Mouse (Mus musculus) thymus, adult 2 months (tissue): ENCODE measurements around the gene Cubn.

Source experiments
- CTCF ChIP-seq: fragments of 200-500 bp; IDR thresholded peaks from 2 replicates; pipeline ENCODE4 v1.5.1; 2012; ENCODE audit warnings: mild to moderate bottlenecking, control low read depth, low read length, moderate library complexity, borderline replicate concordance; ENCODE audit not compliant: control insufficient read depth, poor library complexity, insufficient read depth; ENCODE audit errors: extremely low read depth
- POLR2A ChIP-seq: fragments of 200-500 bp; IDR thresholded peaks from 2 replicates; pipeline ENCODE4 v1.6.1; 2012; ENCODE audit warnings: mild to moderate bottlenecking, low read length, control low read depth, moderate library complexity; ENCODE audit not compliant: control insufficient read depth, poor library complexity, insufficient read depth; ENCODE audit errors: extremely low read depth

DNA sequence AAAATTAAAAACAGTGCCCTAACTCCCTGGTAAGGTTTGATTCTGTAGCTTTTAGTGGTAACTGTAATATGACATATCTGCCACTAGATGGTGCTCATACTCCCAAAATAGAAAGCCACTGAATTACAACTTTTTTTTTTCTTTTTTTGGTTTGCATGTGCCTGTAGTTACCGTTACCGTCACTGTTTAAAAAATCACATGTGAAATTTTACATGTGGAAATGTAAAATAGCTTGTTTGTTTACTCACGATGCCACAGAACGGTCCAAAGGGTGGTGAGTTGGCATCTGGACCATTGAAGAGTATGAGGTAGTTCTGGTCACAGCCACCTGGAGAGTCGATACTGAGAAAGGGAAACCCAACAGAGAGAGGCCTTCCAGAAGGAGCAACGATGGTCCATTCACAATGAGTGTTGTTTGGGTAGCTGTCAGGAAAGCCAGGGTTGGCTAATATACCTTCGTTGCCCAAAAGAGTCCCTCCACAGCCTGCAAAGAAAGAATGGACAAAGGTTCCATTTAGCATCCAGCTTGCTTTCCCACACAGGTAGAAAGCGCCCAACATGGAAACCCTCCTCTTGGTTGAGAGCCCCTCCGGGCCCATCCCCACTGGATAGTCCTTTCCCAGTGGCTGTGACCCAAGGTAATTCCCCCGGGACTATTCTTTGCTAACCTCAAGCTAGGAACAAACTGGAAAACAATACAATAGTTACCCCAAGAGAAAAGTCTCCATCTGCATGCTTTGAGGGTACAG lies 213.3 kb downstream of the Cubn start:
- TF ChIP-seq POLR2A (no peak), CTCF (no peak)
